Mouse (Mus musculus): ENCODE data around the gene Rhbg.
"Not testable (repeated sequence)": the region's sequence is repeated elsewhere in the genome, so short reads cannot be mapped to it uniquely, and the experiment has no call there.

GRCm38 (mm10) chr3:88281141-88281916, 26.8 kb upstream of the Rhbg start:
- not testable (repeated sequence) for TF ChIP-seq POLR2AphosphoS5 (IDR thresholded peaks at IDR 0.05; ENCODE audit: borderline replicate concordance, low read depth, low read length); GATA1 (IDR thresholded peaks at IDR 0.05; ENCODE audit: low read depth, low read length); E2F4 (IDR thresholded peaks at IDR 0.05; ENCODE audit: borderline replicate concordance, low read depth, low read length); EP300 (IDR thresholded peaks at IDR 0.05; ENCODE audit: low read depth in 1 of 2, low read length in 2 of 2); JUND (IDR thresholded peaks at IDR 0.05; ENCODE audit: low read depth, low read length); NRF1 (IDR thresholded peaks at IDR 0.05; ENCODE audit: insufficient read depth, low read depth, low read length, poor library complexity, severe bottlenecking); USF1 (IDR thresholded peaks at IDR 0.05; ENCODE audit: low read depth, low read length); CTCF (IDR thresholded peaks at IDR 0.05 in 2 of 3, conservative IDR thresholded peaks at IDR 0.05 in 1 of 3; ENCODE audit: control insufficient read depth in 1 of 3, insufficient read depth in 1 of 3, low read depth in 2 of 3, low read length in 3 of 3, poor library complexity in 1 of 3, severe bottlenecking in 1 of 3); HCFC1 (IDR thresholded peaks at IDR 0.05; ENCODE audit: low read depth, low read length); ZC3H11A (IDR thresholded peaks at IDR 0.05; ENCODE audit: low read depth, low read length); TBP (IDR thresholded peaks at IDR 0.05; ENCODE audit: low read depth, low read length); ZNF384 (IDR thresholded peaks at IDR 0.05; ENCODE audit: low read depth, low read length)

Data from MEL (cell line).